Mouse (Mus musculus): ENCODE data around the gene Gm45208. TPM values are rescaled to one million over a fixed set of nuclear protein-coding genes. Genes with fewer than 3 reads are reported as not detected.
"Not testable (repeated sequence)": the region's sequence is repeated elsewhere in the genome, so short reads cannot be mapped to it uniquely, and the experiment has no call there.

Gene Gm45208
- polyA plus RNA-seq, 1 experiment from 2014 or later, result 0.34 TPM

- no peak for ATAC-seq (replicated peaks; ENCODE audit: insufficient number of reproducible peaks, low FRiP score, low TSS enrichment)
- no peak within 1 kb of the TSS for H3K9ac ChIP-seq (ENCODE audit: low read depth, low read length)
- no peak within 1 kb of the TSS for H3K27ac ChIP-seq (ENCODE audit: low read depth, low read length)
- H3K4me1 ChIP-seq (ENCODE audit: control insufficient read depth, insufficient read depth, low read length), result no peaks in the 10 kb centered on the region
- H3K36me3 ChIP-seq (ENCODE audit: control insufficient read depth, insufficient read depth, low read length), result no peaks in the 10 kb centered on the region
- peak within 1 kb of the TSS; percentile 32 for H3K4me3 ChIP-seq (ENCODE audit: low read depth, low read length)
- H3K4me2 ChIP-seq, result peak within 1 kb of the TSS; percentile 58
- no peaks in the 10 kb centered on the region for H3K9me3 ChIP-seq (replicated peaks; ENCODE audit: control insufficient read depth, low read length)
- WGBS (ENCODE audit: insufficient replicate concordance), result 64% methylated on average over 14 of the region's 14 CpGs
- no peaks in the 10 kb centered on the region for H3K27me3 ChIP-seq (ENCODE audit: control insufficient read depth, insufficient read depth, low read length)
Measured at GRCm38 (mm10) chrX:7680864-7681263, 41.2 kb upstream of the Gm45208 start, which contains the start of gene Magix. TSS of gene Magix (minus strand) at chrX:7681251.

DNA sequence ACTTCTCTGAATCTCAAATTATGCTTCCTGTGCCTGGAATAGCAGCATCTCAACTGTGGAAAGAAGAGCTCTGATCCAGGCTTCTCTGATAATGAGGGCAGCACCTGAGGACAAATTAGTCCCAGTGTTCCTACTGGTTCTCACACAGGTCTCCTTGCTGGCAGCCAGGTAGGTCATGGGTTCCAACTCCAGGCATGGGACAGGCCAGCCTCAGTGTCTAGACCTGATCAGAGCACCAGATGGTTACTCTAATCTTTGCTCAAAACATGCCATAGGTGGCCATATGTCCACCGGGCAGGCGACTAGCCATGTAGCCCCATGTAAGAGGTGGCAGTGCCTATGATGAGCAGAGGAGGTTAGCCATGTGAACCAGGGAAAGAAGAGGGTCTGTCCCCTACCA, 33.7 kb upstream of the Gm45208 start:
- no peak overlapping the region for H3K9ac ChIP-seq (ENCODE audit: low read depth, low read length)
- H3K4me3 ChIP-seq (ENCODE audit: low read depth, low read length), result no peak overlapping the region
- H3K27ac ChIP-seq (ENCODE audit: low read depth, low read length), result no peak overlapping the region
- H3K36me3 ChIP-seq (ENCODE audit: control insufficient read depth, insufficient read depth, low read length), result no peaks in the 10 kb centered on the region
- no peaks in the 10 kb centered on the region for H3K9me3 ChIP-seq (replicated peaks; ENCODE audit: control insufficient read depth, low read length)
- no peak overlapping the region for H3K4me2 ChIP-seq
- no peaks in the 10 kb centered on the region for H3K4me1 ChIP-seq (ENCODE audit: control insufficient read depth, insufficient read depth, low read length)
- no peaks in the 10 kb centered on the region for H3K27me3 ChIP-seq (ENCODE audit: control insufficient read depth, insufficient read depth, low read length)
- ATAC-seq (replicated peaks; ENCODE audit: insufficient number of reproducible peaks, low FRiP score, low TSS enrichment), result no peak
- 79% methylated on average over 2 of the region's 2 CpGs for WGBS (ENCODE audit: insufficient replicate concordance)

- H3K4me2 ChIP-seq, result no peak overlapping the region
- H3K9me3 ChIP-seq (replicated peaks; ENCODE audit: control insufficient read depth, low read length), result no peaks in the 10 kb centered on the region
- WGBS (ENCODE audit: insufficient replicate concordance), result 52% methylated on average over 3 of the region's 3 CpGs
- no peak overlapping the region for H3K9ac ChIP-seq (ENCODE audit: low read depth, low read length)
- H3K27ac ChIP-seq (ENCODE audit: low read depth, low read length), result no peak overlapping the region
- H3K4me1 ChIP-seq (ENCODE audit: control insufficient read depth, insufficient read depth, low read length), result no peaks in the 10 kb centered on the region
- H3K4me3 ChIP-seq (ENCODE audit: low read depth, low read length), result no peak overlapping the region
- ATAC-seq (replicated peaks; ENCODE audit: insufficient number of reproducible peaks, low FRiP score, low TSS enrichment), result no peak
- H3K27me3 ChIP-seq (ENCODE audit: control insufficient read depth, insufficient read depth, low read length), result no peaks in the 10 kb centered on the region
- no peaks in the 10 kb centered on the region for H3K36me3 ChIP-seq (ENCODE audit: control insufficient read depth, insufficient read depth, low read length)
Measured at GRCm38 (mm10) chrX:7690486-7690885, 31.6 kb upstream of the Gm45208 start.

- no peaks in the 10 kb centered on the region for H3K9me3 ChIP-seq (replicated peaks; ENCODE audit: control insufficient read depth, low read length)
- H3K27ac ChIP-seq (ENCODE audit: low read depth, low read length), result no peak overlapping the region
- no peak overlapping the region for H3K9ac ChIP-seq (ENCODE audit: low read depth, low read length)
- no peaks in the 10 kb centered on the region for H3K4me1 ChIP-seq (ENCODE audit: control insufficient read depth, insufficient read depth, low read length)
- 33% methylated on average over 4 of the region's 4 CpGs for WGBS (ENCODE audit: insufficient replicate concordance)
- H3K4me3 ChIP-seq (ENCODE audit: low read depth, low read length), result no peak overlapping the region
- no peak for ATAC-seq (replicated peaks; ENCODE audit: insufficient number of reproducible peaks, low FRiP score, low TSS enrichment)
- no peaks in the 10 kb centered on the region for H3K36me3 ChIP-seq (ENCODE audit: control insufficient read depth, insufficient read depth, low read length)
- H3K27me3 ChIP-seq (ENCODE audit: control insufficient read depth, insufficient read depth, low read length), result no peaks in the 10 kb centered on the region
- H3K4me2 ChIP-seq, result no peak overlapping the region
Measured at GRCm38 (mm10) chrX:7692862-7693261, 29.2 kb upstream of the Gm45208 start.

- Histone ChIP-seq H3K27me3 (ENCODE audit: control insufficient read depth, insufficient read depth, low read length) (no peaks in the 10 kb centered on the region), H3K27ac (ENCODE audit: low read depth, low read length) (no peak overlapping the region), H3K4me2 (peak overlapping the region; percentile 51), H3K4me1 (ENCODE audit: control insufficient read depth, insufficient read depth, low read length) (no peaks in the 10 kb centered on the region), H3K36me3 (ENCODE audit: control insufficient read depth, insufficient read depth, low read length) (no peaks in the 10 kb centered on the region; the same call in 1 of the 2 replicates), H3K9ac (ENCODE audit: low read depth, low read length) (no peak overlapping the region), H3K9me3 (replicated peaks; ENCODE audit: control insufficient read depth, low read length) (no peaks in the 10 kb centered on the region), H3K4me3 (ENCODE audit: low read depth, low read length) (peak overlapping the region; percentile 67; the same call in 1 of the 2 replicates)
- ATAC-seq (replicated peaks; ENCODE audit: insufficient number of reproducible peaks, low FRiP score, low TSS enrichment), result no peak
- WGBS (ENCODE audit: insufficient replicate concordance), result 38% methylated on average over 6 of the region's 6 CpGs
Measured at GRCm38 (mm10) chrX:7696520-7696919, 25.5 kb upstream of the Gm45208 start.

DNA sequence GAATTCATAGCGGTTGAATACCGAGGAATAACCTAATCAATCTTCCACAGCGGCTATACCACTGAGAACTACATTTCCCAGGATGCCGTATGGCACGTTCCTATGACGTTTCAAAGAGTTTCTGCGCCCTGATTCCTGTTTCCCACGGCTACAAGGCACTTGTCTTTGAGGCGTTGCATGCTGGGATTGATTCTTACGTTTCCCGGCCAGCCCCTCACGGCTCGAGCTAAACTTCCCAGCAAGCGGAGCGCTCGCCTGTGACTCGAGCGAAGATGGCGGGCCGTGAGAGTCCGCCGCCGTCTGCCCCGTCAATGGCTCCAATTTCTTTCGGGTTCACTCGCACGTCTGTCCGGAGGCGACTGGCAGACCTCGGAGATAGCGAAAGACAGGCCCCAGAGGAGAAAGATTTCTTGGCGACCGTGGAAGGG, 25.1 kb upstream of the Gm45208 start, which contains the start of gene Gpkow:
Gpkow (plus strand) TSS at position 178 of the 428 bp plus-strand sequence.
- no peaks in the 10 kb centered on the region; the same call in 1 of the 2 replicates for H3K36me3 ChIP-seq (ENCODE audit: control insufficient read depth, insufficient read depth, low read length)
- peak; percentile 85 for ATAC-seq (replicated peaks; ENCODE audit: insufficient number of reproducible peaks, low FRiP score, low TSS enrichment)
- H3K27ac ChIP-seq (ENCODE audit: low read depth, low read length), result no peak within 1 kb of the TSS; the same call in 1 of the 2 replicates
- WGBS (ENCODE audit: insufficient replicate concordance), result 9% methylated on average over 33 of the region's 33 CpGs
- no peaks in the 10 kb centered on the region for H3K9me3 ChIP-seq (replicated peaks; ENCODE audit: control insufficient read depth, low read length)
- H3K9ac ChIP-seq (ENCODE audit: low read depth, low read length), result peak within 1 kb of the TSS; percentile 75
- H3K27me3 ChIP-seq (ENCODE audit: control insufficient read depth, insufficient read depth, low read length), result no peaks in the 10 kb centered on the region
- H3K4me2 ChIP-seq, result peak within 1 kb of the TSS; percentile 67
- peak within 1 kb of the TSS; percentile 67 for H3K4me3 ChIP-seq (ENCODE audit: low read depth, low read length)
- no peaks in the 10 kb centered on the region for H3K4me1 ChIP-seq (ENCODE audit: control insufficient read depth, insufficient read depth, low read length)

DNA sequence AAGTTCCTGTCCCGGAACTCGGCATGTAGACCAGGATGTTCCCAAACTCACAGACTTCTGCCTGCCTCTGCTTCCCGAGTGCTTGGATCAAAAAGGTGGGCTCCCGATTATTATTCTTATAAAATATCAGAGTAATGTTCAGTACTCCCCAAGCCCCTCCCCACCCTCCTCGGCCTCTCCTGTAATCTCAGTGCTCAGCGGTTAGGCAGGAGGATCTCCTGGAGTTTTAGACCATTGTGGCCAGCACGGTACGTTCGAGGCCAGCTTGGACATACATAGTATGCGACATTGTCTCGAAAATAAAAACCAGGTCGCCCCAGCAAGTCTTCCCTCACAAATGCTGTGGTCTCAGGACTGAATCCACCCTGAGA, 8.3 kb upstream of the Gm45208 start:
- ATAC-seq (replicated peaks; ENCODE audit: insufficient number of reproducible peaks, low FRiP score, low TSS enrichment); H3K9me3 ChIP-seq (replicated peaks; ENCODE audit: control insufficient read depth, low read length): not testable (repeated sequence)

DNA sequence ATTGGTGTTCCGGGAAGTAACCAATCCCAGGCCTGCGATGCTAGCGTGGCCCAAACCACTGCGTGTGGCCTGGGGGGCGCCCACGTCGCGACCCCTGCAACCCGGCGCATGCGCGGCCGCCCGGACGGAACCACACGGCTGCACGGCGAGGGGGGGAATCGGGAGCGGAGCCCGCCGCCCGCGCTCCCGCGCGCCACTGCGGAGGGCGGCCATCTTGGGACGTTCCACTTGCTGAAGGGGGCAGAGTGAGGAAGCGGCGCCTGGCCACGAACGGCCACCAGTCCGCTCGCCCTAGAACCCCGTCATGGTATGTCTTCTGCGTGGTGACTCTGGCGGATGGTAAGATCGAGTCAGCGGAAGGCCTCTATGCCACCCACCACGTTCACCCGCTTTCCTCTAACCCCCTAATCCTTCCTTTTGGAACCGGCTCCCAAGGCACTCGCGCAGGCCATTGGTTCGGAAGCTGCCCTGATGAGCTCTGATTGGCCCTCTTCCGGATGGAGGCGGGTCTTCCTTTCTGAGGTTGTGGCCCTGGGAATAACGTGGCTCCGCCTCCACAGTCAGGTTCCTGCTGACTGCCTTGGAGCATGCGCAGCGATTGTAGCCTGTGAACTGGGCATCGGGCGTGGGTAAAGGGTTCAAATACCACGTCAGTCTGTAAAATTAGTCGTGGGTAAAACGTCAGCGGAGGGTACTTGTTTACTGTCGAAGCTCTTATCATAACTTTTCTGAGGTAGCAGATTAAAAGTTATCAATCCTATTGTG, 7.7 kb upstream of the Gm45208 start, which contains the start of gene Wdr45:
Wdr45 (plus strand) TSS at position 199 of the 765 bp plus-strand sequence.
- H3K27ac ChIP-seq (ENCODE audit: low read depth, low read length); H3K27me3 ChIP-seq (ENCODE audit: control insufficient read depth, insufficient read depth, low read length); H3K9me3 ChIP-seq (replicated peaks; ENCODE audit: control insufficient read depth, low read length); H3K36me3 ChIP-seq (ENCODE audit: control insufficient read depth, insufficient read depth, low read length); H3K4me1 ChIP-seq (ENCODE audit: control insufficient read depth, insufficient read depth, low read length): not testable (repeated sequence)
- Histone ChIP-seq H3K4me2 (peak within 1 kb of the TSS; percentile 61), H3K9ac (ENCODE audit: low read depth, low read length) (0 out of 2 replicates have a peak within 1 kb of the TSS, but pooled peaks have one; percentile 46), H3K4me3 (ENCODE audit: low read depth, low read length) (peak within 1 kb of the TSS; percentile 37)
- peak; percentile 95 for ATAC-seq (replicated peaks; ENCODE audit: insufficient number of reproducible peaks, low FRiP score, low TSS enrichment)
- WGBS (ENCODE audit: insufficient replicate concordance), result 16% methylated on average over 35 of the region's 60 CpGs

More for the DNA sequence above, 8.3 kb upstream of the Gm45208 start:
- Histone ChIP-seq H3K4me3 (ENCODE audit: low read depth, low read length) (peak overlapping the region; percentile 37), H3K4me2 (peak overlapping the region; percentile 61), H3K9ac (ENCODE audit: low read depth, low read length) (0 out of 2 replicates have a peak overlapping the region, but pooled peaks have one; percentile 46)
- 31% methylated on average over 4 of the region's 12 CpGs for WGBS (ENCODE audit: insufficient replicate concordance)
- H3K36me3 ChIP-seq (ENCODE audit: control insufficient read depth, insufficient read depth, low read length); H3K4me1 ChIP-seq (ENCODE audit: control insufficient read depth, insufficient read depth, low read length); H3K27ac ChIP-seq (ENCODE audit: low read depth, low read length); H3K27me3 ChIP-seq (ENCODE audit: control insufficient read depth, insufficient read depth, low read length): not testable (repeated sequence)
